Mouse (Mus musculus) heart, embryonic 14.5 days (tissue): ENCODE measurements around the gene Tnrc18. TPM values are rescaled to one million over a fixed set of nuclear protein-coding genes. Genes with fewer than 3 reads are reported as not detected.

Experiments used
- ATAC-seq: fragments of 200-750 bp; cut with Nextera tagmentation; 2 replicates; pipeline ENCODE4 v1.8.0; 2017; ENCODE audit warnings: low read depth, moderate TSS enrichment; ENCODE audit not compliant: insufficient number of reproducible peaks, insufficient read depth, low FRiP score
- H3K27ac ChIP-seq, 2 experiments: fragments of 200-500 bp in 1 of 2; fragments of 300-500 bp in 1 of 2; sonication (generic) in 1 of 2; replicated peaks in 1 of 2; 2 replicates each; pipeline ENCODE4 v1.5.1; 2012 to 2014; ENCODE audit warnings: low read depth in 2 of 2, low read length in 2 of 2, control low read depth in 1 of 2, mild to moderate bottlenecking in 1 of 2, mixed read lengths in 1 of 2; ENCODE audit not compliant: control insufficient read depth in 1 of 2, insufficient read depth in 1 of 2
- H3K27me3 ChIP-seq: fragments of 300-500 bp; sonication (generic); 2 replicates; pipeline ENCODE4 v1.6.1; 2014; ENCODE audit warnings: mild to moderate bottlenecking, low read length, control low read depth; ENCODE audit not compliant: control insufficient read depth, insufficient read depth
- H3K36me3 ChIP-seq: fragments of 300-500 bp; sonication (generic); 2 replicates; pipeline ENCODE4 v1.6.1; 2014; ENCODE audit warnings: mild to moderate bottlenecking, control low read depth, low read length, mixed read lengths; ENCODE audit not compliant: control insufficient read depth, insufficient read depth
- H3K4me1 ChIP-seq, 2 experiments: fragments of 200-500 bp in 1 of 2; fragments of 300-500 bp in 1 of 2; sonication (generic) in 1 of 2; 2 replicates each; pipeline ENCODE4 v1.6.1; 2012 to 2014; ENCODE audit warnings: low read length in 2 of 2, control low read depth in 1 of 2, mixed read lengths in 1 of 2; ENCODE audit not compliant: control insufficient read depth in 2 of 2, insufficient read depth in 2 of 2
- H3K4me2 ChIP-seq: fragments of 300-500 bp; sonication (generic); 2 replicates; pipeline ENCODE4 v1.6.1; 2014; ENCODE audit warnings: mild to moderate bottlenecking, low read length
- H3K4me3 ChIP-seq, 2 experiments: fragments of 200-500 bp in 1 of 2; fragments of 300-500 bp in 1 of 2; sonication (generic) in 1 of 2; 2 replicates each; pipeline ENCODE4 v1.5.1; 2012 to 2014; ENCODE audit warnings: low read length in 2 of 2, mild to moderate bottlenecking in 2 of 2, control low read depth in 1 of 2, low read depth in 1 of 2, moderate library complexity in 1 of 2; ENCODE audit not compliant: control insufficient read depth in 1 of 2, insufficient read depth in 1 of 2
- H3K9ac ChIP-seq: fragments of 300-500 bp; sonication (generic); 2 replicates; pipeline ENCODE4 v1.6.1; 2014; ENCODE audit warnings: mild to moderate bottlenecking, low read length
- H3K9me3 ChIP-seq: fragments of 300-500 bp; sonication (generic); 2 replicates; pipeline ENCODE4 v1.6.1; 2016; ENCODE audit warnings: low read length, control low read depth; ENCODE audit not compliant: control insufficient read depth
- WGBS: fragments of 180-500 bp; shearing (Covaris S2); extraction: QIAGEN DNeasy Blood & Tissue Kit; methylation state at CpG from one replicate; pipeline ENCODE4 v1.1.7; 2014; 5-methylcytosine and 5-hydroxymethylcytosine counted together
- polyA plus RNA-seq: library from polyadenylated mRNA; unstranded; fragments of >200 nt; fragmentation: Nextera tagmentation; extraction: Ambion mirVana; gene quantifications from 2 replicates; pipeline ENCODE4 v1.2.1, GENCODE M21; 2014

Gene Tnrc18
- polyA plus RNA-seq, 1 experiment from 2014 or later, result 31.0 TPM

GRCm38 (mm10) chr5:142836891-142837290 lies 19.4 kb upstream of the Tnrc18 start:
- Histone ChIP-seq H3K27me3 (no peaks in the 10 kb centered on the region), H3K9me3 (peaks cover 10% of the 10 kb centered on the region; the same call in 1 of the 2 replicates), H3K4me2 (no peak overlapping the region), H3K4me1 (peaks cover 6 to 10% of the 10 kb centered on the region in 2 experiments; a peak in 3 of 4 replicates), H3K9ac (no peak overlapping the region), H3K27ac (no peak overlapping the region), H3K36me3 (no peaks in the 10 kb centered on the region), H3K4me3 (no peak overlapping the region)
- WGBS, result 81% methylated on average over 6 of the region's 6 CpGs
- ATAC-seq, result no peak

GRCm38 (mm10) chr5:142833646-142834438 lies 16.4 kb upstream of the Tnrc18 start:
- WGBS, result 70% methylated on average over 8 of the region's 8 CpGs
- peaks cover 17% of the 10 kb centered on the region; the same call in 1 of the 2 replicates for H3K9me3 ChIP-seq
- H3K4me2 ChIP-seq, result no peak overlapping the region
- H3K9ac ChIP-seq, result no peak overlapping the region
- H3K36me3 ChIP-seq, result no peaks in the 10 kb centered on the region
- ATAC-seq, result no peak
- H3K27ac ChIP-seq, result no peak overlapping the region
- no peaks in the 10 kb centered on the region for H3K4me1 ChIP-seq
- no peaks in the 10 kb centered on the region for H3K27me3 ChIP-seq
- H3K4me3 ChIP-seq, result no peak overlapping the region

- H3K4me3 ChIP-seq, result no peak overlapping the region
- H3K4me1 ChIP-seq, result peaks cover 22 to 29% of the 10 kb centered on the region in 2 experiments
- no peak overlapping the region for H3K27ac ChIP-seq
- no peaks in the 10 kb centered on the region for H3K27me3 ChIP-seq
- H3K4me2 ChIP-seq, result no peak overlapping the region
- ATAC-seq, result no peak
- no peaks in the 10 kb centered on the region for H3K9me3 ChIP-seq
- no peak overlapping the region for H3K9ac ChIP-seq
- H3K36me3 ChIP-seq, result no peaks in the 10 kb centered on the region
- WGBS, result 78% methylated on average over 4 of the region's 4 CpGs
Observed at GRCm38 (mm10) chr5:142826131-142826530, 8.7 kb upstream of the Tnrc18 start.

GRCm38 (mm10) chr5:142825665-142826064 lies 8.2 kb upstream of the Tnrc18 start:
- no peaks in the 10 kb centered on the region for H3K27me3 ChIP-seq
- H3K27ac ChIP-seq, result no peak overlapping the region
- WGBS, result 76% methylated on average over 5 of the region's 5 CpGs
- H3K9ac ChIP-seq, result no peak overlapping the region
- no peaks in the 10 kb centered on the region for H3K36me3 ChIP-seq
- H3K4me2 ChIP-seq, result no peak overlapping the region
- ATAC-seq, result no peak
- no peak overlapping the region for H3K4me3 ChIP-seq
- H3K9me3 ChIP-seq, result no peaks in the 10 kb centered on the region
- H3K4me1 ChIP-seq, result peaks cover 22 to 29% of the 10 kb centered on the region in 2 experiments

- H3K27me3 ChIP-seq, result no peaks in the 10 kb centered on the region
- ATAC-seq, result no peak
- 31% methylated on average over 6 of the region's 6 CpGs for WGBS
- H3K9me3 ChIP-seq, result no peaks in the 10 kb centered on the region
- peak overlapping the region; percentile 81 for H3K4me2 ChIP-seq
- H3K4me1 ChIP-seq, result peaks cover 22 to 29% of the 10 kb centered on the region in 2 experiments
- no peaks in the 10 kb centered on the region for H3K36me3 ChIP-seq
- peak overlapping the region; percentile 90 to 98 for H3K4me3 ChIP-seq
- peak overlapping the region; percentile 100 for H3K9ac ChIP-seq
- H3K27ac ChIP-seq, result peak overlapping the region; percentile 100
Observed at GRCm38 (mm10) chr5:142824091-142824490, 6.6 kb upstream of the Tnrc18 start.

- Histone ChIP-seq H3K27me3 (no peaks in the 10 kb centered on the region), H3K4me3 (peak overlapping the region; percentile 90 to 98), H3K36me3 (no peaks in the 10 kb centered on the region), H3K4me2 (peak overlapping the region; percentile 81), H3K27ac (peak overlapping the region; percentile 100), H3K9ac (peak overlapping the region; percentile 100), H3K9me3 (no peaks in the 10 kb centered on the region), H3K4me1 (peaks cover 22 to 29% of the 10 kb centered on the region in 2 experiments)
- WGBS, result 6% methylated on average over 30 of the region's 31 CpGs
- peak; percentile 71 for ATAC-seq
Observed at GRCm38 (mm10) chr5:142823096-142824062, 5.9 kb upstream of the Tnrc18 start.

GRCm38 (mm10) chr5:142822286-142823095 lies 5.0 kb upstream of the Tnrc18 start:
- 2% methylated on average over 35 of the region's 36 CpGs for WGBS
- peak overlapping the region; percentile 100 for H3K27ac ChIP-seq
- ATAC-seq, result no peak
- H3K9ac ChIP-seq, result peak overlapping the region; percentile 100
- H3K4me1 ChIP-seq, result peaks cover 22 to 29% of the 10 kb centered on the region in 2 experiments
- H3K27me3 ChIP-seq, result no peaks in the 10 kb centered on the region
- H3K36me3 ChIP-seq, result no peaks in the 10 kb centered on the region
- H3K4me3 ChIP-seq, result peak overlapping the region; percentile 90 to 98
- H3K4me2 ChIP-seq, result peak overlapping the region; percentile 81
- H3K9me3 ChIP-seq, result no peaks in the 10 kb centered on the region
